Mouse (Mus musculus) mesoderm, embryonic 11.5 days (tissue): ENCODE measurements at regions not wholly inside any gene's neighbourhood (a gene's known extent, or its start where the extent isn't known, plus 50 kb on each side); places are given as distances from the start of the nearest gene placed in this dataset.

Source experiments
- DNase-seq: peaks from one replicate; pipeline ENCODE4 v3.0.0-alpha.2; 2012; ENCODE audit warnings: low read depth, low spot score

GRCm38 (mm10) chrX:109686502-109687130 lies 490.1 kb downstream of the Gm6377 start:
- DNase-seq, result no peak

GRCm38 (mm10) chrX:109734961-109735537 lies 538.5 kb downstream of the Gm6377 start:
- peak; percentile 6 for DNase-seq

GRCm38 (mm10) chrX:109735967-109736366 lies 539.4 kb downstream of the Gm6377 start:
- no peak for DNase-seq
